Mouse (Mus musculus): ENCODE measurements around the gene Hspa13. TPM values are rescaled to one million over a fixed set of nuclear protein-coding genes. Genes with fewer than 3 reads are reported as not detected.

The Hspa13 gene
- polyA plus RNA-seq (2016; fragmentation: Nextera tagmentation; extraction: Ambion mirVana): 25.7 and 26.6 TPM in 2 replicates

DNA sequence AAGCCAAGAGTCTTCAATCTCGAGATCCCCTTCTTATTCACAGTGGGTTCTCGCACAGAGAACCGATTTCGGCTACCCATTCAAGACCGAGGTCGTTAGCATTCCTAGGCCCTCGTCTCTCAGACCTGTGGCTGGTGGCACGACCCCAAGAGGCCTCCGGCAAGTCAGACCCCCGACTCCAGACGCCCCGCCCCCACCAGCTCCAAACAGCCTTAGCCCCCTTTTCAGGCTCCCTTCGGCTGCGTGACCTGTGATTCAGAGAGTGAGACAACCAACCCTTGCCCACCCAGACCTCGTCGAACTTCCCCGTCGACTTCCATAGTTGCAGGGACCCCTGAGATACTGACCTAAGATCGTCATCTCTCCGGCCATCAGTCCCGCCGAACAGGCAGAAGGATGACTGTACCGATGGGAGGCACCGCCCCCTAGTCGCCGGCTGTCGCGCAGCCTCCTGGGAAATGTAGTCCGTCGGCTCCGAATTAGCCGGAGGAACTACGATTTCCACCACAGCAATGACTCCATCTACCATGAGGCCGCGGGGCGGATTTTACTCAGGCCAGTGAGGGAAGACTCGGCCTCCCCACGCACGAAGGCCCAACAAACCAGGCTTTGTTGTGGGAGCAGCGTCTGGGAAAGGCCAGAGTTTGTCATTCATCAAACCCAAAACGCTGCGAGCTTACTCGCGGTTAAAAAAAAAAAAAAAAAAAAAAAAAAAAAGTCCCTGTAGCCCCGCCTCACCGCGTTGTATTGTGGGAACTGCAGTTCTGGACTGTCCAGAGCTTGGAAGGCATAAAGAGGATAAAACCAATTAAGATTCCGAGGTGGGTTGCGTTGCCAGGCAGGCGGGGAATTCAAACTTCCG is at the start of gene Hspa13:
Gene Hspa13, minus strand, starts transcription at position 717 of the 862 bp plus-strand sequence.
- peak; percentile 96 for DNase-seq (ENCODE audit: low spot score)
- peak within 1 kb of the TSS; percentile 71 for H3K4me3 ChIP-seq
- H3K4me1 ChIP-seq: peaks cover 9% of the 10 kb centered on the region
- under 1% methylated on average over 51 of the region's 51 CpGs for WGBS
- no peaks in the 10 kb centered on the region; the same call in 1 of the 2 replicates for H3K9me3 ChIP-seq
- peak within 1 kb of the TSS; percentile 85 for H3K27ac ChIP-seq (replicated peaks)
- H3K27me3 ChIP-seq (replicated peaks; ENCODE audit: low read depth, poor library complexity, severe bottlenecking): no peaks in the 10 kb centered on the region
- peaks cover 34% of the 10 kb centered on the region for H3K36me3 ChIP-seq (replicated peaks)

DNA sequence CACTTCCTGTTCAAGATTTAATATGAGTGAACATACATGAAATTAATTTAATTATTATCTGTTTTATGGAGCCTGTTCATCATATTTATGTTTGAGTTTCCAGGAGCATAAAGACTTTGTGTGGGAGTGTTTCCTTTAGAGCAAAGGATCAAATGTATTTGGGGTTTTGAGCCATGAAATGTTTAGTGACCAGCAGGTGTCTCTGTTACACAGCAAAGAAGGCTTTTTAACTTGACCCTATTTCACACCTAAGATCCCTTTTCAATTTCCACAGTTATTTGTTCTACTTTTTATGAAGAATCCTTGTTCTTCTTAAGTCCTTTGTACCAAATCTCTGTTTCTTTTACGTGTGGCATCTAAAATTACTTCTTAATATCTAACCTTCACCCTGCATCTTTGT is 12.4 kb upstream of the Hspa13 start:
- H3K9me3 ChIP-seq: no peaks in the 10 kb centered on the region
- no peak overlapping the region for H3K27ac ChIP-seq (replicated peaks)
- H3K36me3 ChIP-seq (replicated peaks): no peaks in the 10 kb centered on the region
- no peaks in the 10 kb centered on the region for H3K4me1 ChIP-seq
- WGBS: 38% methylated on average over 1 of the region's 1 CpGs
- no peak overlapping the region for H3K4me3 ChIP-seq
- no peaks in the 10 kb centered on the region for H3K27me3 ChIP-seq (replicated peaks; ENCODE audit: low read depth, poor library complexity, severe bottlenecking)
- DNase-seq (ENCODE audit: low spot score): no peak

DNA sequence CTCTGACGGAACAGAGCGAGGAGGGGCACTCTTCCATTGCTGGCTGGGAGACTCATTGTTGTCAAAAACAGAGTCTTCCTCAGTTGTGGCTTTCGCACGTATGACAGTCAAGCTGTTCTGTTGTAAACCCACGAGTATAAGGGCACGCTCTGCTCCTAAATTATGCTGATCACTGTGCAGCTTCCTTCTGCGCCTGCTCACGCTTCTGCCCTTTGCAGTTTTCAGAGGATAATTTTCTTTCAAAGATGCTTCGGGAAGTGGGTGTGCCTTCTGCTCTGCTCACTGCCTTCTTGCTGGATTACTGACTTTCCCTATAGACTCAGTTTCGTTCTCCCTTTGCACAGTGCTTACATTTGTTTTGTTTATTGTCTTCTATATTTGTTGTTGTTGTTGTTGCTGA is 6.3 kb upstream of the Hspa13 start:
- no peak for DNase-seq (ENCODE audit: low spot score)
- Histone ChIP-seq H3K27ac (replicated peaks) (no peak overlapping the region), H3K36me3 (replicated peaks) (no peaks in the 10 kb centered on the region), H3K4me1 (no peaks in the 10 kb centered on the region), H3K27me3 (replicated peaks; ENCODE audit: low read depth, poor library complexity, severe bottlenecking) (no peaks in the 10 kb centered on the region), H3K9me3 (no peaks in the 10 kb centered on the region), H3K4me3 (no peak overlapping the region)
- WGBS: 90% methylated on average over 10 of the region's 10 CpGs

DNA sequence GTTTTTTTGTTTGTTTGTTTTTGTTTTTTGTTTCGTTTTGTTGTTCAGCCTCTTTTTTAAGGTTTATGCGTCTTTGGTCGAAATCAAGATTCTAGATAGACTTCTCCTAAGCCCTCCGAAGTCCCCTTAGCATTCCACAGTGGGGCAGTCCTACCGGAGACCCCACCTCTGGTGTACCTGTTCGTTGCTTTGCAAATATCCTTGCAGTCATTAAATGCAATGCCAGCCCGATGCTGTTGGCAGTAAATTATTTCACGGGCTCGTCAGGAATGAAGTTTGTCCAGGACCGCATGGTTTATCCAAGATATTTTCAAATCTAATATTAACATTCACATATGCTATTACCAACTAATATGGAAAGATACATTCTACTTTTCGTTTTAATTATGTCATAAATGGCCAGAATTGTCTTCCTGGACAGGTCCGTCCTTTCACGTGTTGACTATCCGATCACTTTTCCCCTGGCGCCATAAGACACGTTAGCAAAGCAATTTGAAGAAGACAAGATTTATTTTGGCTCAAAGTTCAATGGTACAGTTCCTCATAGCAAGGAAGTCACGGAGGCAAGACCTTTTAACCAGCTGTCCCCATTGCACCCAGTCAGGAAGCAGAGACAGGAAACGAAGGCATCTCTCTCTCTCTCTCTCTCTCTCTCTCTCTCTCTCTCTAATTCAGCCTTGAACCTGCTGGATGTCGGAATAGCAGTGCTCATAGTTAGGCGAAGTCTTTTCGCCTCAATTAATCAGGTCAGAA is 522 bp upstream of the Hspa13 start:
- Histone ChIP-seq H3K36me3 (replicated peaks) (peaks cover 26% of the 10 kb centered on the region), H3K4me1 (peaks cover 9% of the 10 kb centered on the region), H3K27ac (replicated peaks) (peak overlapping the region; percentile 85), H3K9me3 (no peaks in the 10 kb centered on the region; the same call in 1 of the 2 replicates), H3K27me3 (replicated peaks; ENCODE audit: low read depth, poor library complexity, severe bottlenecking) (no peaks in the 10 kb centered on the region), H3K4me3 (peak overlapping the region; percentile 71)
- no peak for DNase-seq (ENCODE audit: low spot score)
- 22% methylated on average over 21 of the region's 21 CpGs for WGBS

DNA sequence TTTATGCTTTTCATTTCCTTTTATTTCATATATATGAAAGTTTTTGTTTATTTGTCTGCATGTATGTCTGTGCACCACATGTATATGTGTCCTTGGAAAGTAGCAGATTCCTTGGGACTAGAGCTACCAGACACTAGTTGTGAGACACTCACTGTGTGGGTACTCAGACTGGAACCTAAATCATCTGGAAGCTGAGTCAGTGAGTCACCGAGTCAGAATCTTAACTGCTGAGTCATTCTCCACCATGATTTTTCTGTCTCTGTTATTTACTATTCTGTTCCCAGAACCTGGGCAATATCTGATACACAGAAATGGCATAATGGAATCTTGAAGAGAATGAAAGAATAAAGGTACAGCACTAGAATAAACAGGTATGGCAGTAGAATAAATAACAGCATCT is 14.0 kb downstream of the Hspa13 start:
- Histone ChIP-seq H3K27ac (replicated peaks) (no peak overlapping the region), H3K4me1 (no peaks in the 10 kb centered on the region), H3K36me3 (replicated peaks) (peaks cover 37% of the 10 kb centered on the region), H3K4me3 (no peak overlapping the region), H3K27me3 (replicated peaks; ENCODE audit: low read depth, poor library complexity, severe bottlenecking) (no peaks in the 10 kb centered on the region), H3K9me3 (no peaks in the 10 kb centered on the region)
- WGBS: 87% methylated on average over 1 of the region's 1 CpGs
- DNase-seq (ENCODE audit: low spot score): no peak

DNA sequence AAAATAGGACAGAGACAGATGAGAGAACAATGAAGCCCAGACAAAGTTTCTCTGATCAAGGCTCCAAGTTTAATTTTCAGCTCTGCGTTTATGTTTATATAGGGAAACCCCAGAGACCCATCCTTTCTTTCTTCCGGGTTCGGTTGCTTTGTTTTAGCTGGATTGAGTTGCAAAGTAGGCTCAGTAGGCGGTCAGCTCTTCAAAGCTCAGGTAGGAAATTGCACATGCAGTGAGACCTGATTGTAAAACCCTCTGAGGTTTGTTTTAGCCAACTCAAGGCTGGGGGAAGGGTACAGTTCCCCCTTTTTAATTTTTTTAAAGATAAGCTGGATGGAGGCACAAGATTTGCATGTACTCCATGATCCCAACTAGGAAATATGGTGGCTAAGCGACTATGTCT is 16.8 kb downstream of the Hspa13 start:
- no peak for DNase-seq (ENCODE audit: low spot score)
- 49% methylated on average over 5 of the region's 5 CpGs for WGBS
- Histone ChIP-seq H3K4me1 (no peaks in the 10 kb centered on the region), H3K36me3 (replicated peaks) (peaks cover 11% of the 10 kb centered on the region), H3K4me3 (no peak overlapping the region), H3K9me3 (no peaks in the 10 kb centered on the region), H3K27ac (replicated peaks) (no peak overlapping the region), H3K27me3 (replicated peaks; ENCODE audit: low read depth, poor library complexity, severe bottlenecking) (no peaks in the 10 kb centered on the region)

DNA sequence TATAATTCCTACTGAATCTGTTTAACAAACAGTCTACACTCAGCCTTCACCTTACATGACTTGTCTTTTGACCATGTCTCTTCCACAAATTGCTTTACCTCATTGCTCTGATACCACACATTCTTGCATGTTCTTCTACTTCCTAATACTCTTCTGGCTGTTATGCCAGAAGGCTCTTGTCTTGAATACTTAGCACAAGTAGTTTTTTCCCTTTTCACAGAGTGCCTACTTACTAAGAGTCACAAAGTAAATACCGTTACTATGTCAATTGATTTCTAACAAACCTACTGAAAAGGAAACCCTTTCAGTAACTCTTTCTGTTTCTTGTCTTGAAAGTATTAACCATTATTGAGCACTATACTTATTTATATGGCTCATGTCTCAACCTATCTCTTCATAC is 18.0 kb downstream of the Hspa13 start:
- no peaks in the 10 kb centered on the region for H3K9me3 ChIP-seq
- no peak for DNase-seq (ENCODE audit: low spot score)
- no peaks in the 10 kb centered on the region; the same call in 1 of the 2 replicates for H3K36me3 ChIP-seq (replicated peaks)
- no peaks in the 10 kb centered on the region for H3K27me3 ChIP-seq (replicated peaks; ENCODE audit: low read depth, poor library complexity, severe bottlenecking)
- no peak overlapping the region for H3K27ac ChIP-seq (replicated peaks)
- WGBS: 95% methylated on average over 1 of the region's 1 CpGs
- no peaks in the 10 kb centered on the region for H3K4me1 ChIP-seq
- no peak overlapping the region for H3K4me3 ChIP-seq

DNA sequence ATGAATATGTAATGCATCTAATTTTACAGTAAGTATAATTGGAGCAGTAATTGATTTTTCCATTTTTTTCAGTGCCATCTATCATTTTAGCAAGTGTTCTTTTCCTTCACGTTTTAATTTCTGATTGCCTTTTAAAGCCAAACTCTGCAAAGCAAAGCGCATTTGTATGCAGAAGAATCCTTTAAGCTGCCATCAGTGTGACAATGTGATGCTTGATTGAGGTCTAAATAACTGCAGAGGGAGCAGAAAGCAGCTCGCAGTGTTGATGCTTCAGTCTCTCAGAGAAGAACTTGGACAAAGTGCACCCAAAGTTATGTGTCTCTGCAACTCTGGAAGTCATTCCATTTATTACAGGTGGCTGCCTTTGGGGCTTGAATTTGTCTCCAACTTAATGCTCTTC is 22.9 kb downstream of the Hspa13 start:
- Histone ChIP-seq H3K4me3 (no peak overlapping the region), H3K4me1 (no peaks in the 10 kb centered on the region), H3K9me3 (no peaks in the 10 kb centered on the region), H3K36me3 (replicated peaks) (no peaks in the 10 kb centered on the region), H3K27ac (replicated peaks) (no peak overlapping the region), H3K27me3 (replicated peaks; ENCODE audit: low read depth, poor library complexity, severe bottlenecking) (no peaks in the 10 kb centered on the region)
- DNase-seq (ENCODE audit: low spot score): no peak
- 71% methylated on average over 3 of the region's 3 CpGs for WGBS

DNA sequence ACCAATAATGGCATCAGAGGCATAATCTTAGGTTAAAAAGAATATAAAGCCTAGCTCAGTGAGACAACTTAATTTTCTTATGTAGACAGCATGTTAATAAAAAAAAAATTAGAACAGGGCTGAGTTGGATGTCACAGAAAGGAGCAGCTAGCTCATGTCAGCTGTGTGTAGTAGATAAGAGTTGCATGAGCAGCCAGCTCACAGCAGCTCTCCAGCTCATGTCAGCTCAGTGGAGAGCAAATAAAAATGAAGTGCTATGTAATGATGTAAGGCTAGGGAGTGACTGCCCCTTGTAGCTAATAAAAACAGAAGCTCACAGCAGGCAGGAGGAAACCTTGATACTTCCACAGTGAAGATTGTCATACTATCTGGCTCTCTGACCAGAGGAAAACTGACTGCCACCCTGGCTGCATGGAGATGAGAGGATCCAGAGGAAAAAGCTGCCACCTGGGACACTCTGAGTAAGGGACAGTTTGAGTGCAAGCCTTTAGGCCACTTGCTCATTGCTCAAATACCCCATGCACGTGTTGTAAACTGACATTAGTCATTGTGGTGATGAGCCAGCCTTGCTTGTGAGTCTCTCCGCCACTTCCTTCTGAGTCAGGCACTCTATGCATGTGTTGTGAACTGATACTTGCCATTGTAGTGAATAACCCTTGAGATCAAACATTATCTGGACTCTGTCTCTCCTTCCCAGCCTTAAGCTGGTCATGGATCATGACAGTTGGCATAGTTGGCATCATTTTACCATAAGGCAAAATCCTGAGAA is 49.3 kb downstream of the Hspa13 start:
- 65% methylated on average over 2 of the region's 2 CpGs for WGBS
- Histone ChIP-seq H3K36me3 (replicated peaks) (no peaks in the 10 kb centered on the region), H3K27me3 (replicated peaks; ENCODE audit: low read depth, poor library complexity, severe bottlenecking) (no peaks in the 10 kb centered on the region), H3K27ac (replicated peaks) (no peak overlapping the region), H3K4me3 (no peak overlapping the region), H3K9me3 (no peaks in the 10 kb centered on the region), H3K4me1 (no peaks in the 10 kb centered on the region)
- DNase-seq (ENCODE audit: low spot score): no peak

DNA sequence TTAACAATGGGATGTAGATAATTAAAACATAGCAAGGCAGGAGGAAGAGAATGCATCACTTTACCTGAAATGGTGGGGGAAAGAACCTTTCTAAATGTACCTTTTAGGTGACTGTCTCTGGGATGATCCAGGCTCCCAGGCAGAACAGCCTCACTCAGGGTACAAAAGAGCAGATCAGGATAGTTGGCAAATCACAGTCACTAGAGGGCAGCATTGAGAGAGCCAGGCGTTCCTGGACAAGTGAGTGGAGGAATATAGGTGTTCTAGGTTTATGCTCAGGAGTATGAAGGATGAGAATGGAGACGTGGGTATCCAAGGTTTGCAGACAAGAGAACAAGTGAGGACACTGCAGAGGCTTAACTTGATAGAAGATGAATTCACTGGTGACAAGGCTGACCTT is 70.7 kb downstream of the Hspa13 start:
- no peaks in the 10 kb centered on the region for H3K9me3 ChIP-seq
- no peaks in the 10 kb centered on the region for H3K4me1 ChIP-seq
- WGBS: 20% methylated on average over 2 of the region's 2 CpGs
- H3K27me3 ChIP-seq (replicated peaks; ENCODE audit: low read depth, poor library complexity, severe bottlenecking): no peaks in the 10 kb centered on the region
- no peak overlapping the region for H3K4me3 ChIP-seq
- DNase-seq (ENCODE audit: low spot score): peak; percentile 37
- H3K36me3 ChIP-seq (replicated peaks): no peaks in the 10 kb centered on the region
- no peak overlapping the region for H3K27ac ChIP-seq (replicated peaks)

Measured in embryonic facial prominence, embryonic 10.5 days (tissue).